Mouse (Mus musculus): ENCODE measurements at regions not wholly inside any gene's neighbourhood (a gene's known extent, or its start where the extent isn't known, plus 50 kb on each side); places are given as distances from the start of the nearest gene placed in this dataset.
A peak's percentile ranks its signal among the peaks of the same experiment; 100 is the strongest.

DNA sequence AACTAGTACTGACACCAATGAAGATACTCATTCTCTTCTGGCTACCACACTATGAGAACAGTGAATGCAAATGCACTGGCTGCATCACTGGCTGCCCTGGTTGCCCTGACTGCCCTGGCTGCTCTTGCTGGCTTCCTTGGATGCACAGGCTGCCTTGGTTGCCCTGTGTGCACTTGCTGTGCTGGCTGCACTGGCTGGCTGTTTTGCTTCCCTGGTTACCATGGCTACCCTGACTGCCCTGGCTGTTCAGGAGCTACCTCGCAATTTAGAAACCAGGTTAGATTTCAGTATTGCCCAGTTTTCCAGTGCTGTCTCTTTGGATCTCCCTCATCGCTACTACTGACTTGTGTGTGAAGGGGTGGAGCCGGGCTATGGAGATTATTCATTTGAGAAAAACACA, 175.7 kb downstream of the Fat4 start:
- intact Hi-C loops (cut with DNase I): no loop called here
- no peak for DNase-seq (ENCODE audit: low spot score)

- DNase-seq (ENCODE audit: low spot score): no peak
- intact Hi-C loops (cut with DNase I): no loop called here
Measured at GRCm38 (mm10) chr3:39065457-39065856, 178.7 kb downstream of the Fat4 start.

DNA sequence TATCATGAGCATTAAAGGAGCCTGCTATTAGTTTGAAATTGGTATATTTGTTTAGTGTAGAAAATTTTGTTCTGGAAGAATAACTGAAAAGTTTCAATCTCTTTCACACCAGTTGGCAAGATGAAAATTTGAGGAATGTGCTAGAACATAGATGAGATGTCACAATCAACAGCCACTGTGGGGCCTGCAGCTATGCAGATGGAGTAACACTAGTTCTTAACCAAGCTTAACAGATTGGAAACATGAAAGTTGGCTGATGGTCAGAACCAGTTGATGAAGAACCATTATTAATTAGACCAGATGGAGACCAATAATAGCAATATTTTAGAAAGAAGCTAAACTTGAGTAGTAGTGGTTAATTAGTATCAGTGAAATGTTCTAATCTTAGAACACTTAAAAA, 182.3 kb downstream of the Fat4 start:
- intact Hi-C loops (cut with DNase I): no loop called here
- DNase-seq (ENCODE audit: low spot score): no peak

- no peak for DNase-seq (ENCODE audit: low spot score)
- intact Hi-C loops (cut with DNase I): no loop called here
Measured at GRCm38 (mm10) chr3:39082678-39083270, 196.0 kb downstream of the Fat4 start.

- no peak for DNase-seq (ENCODE audit: low spot score)
- intact Hi-C loops (cut with DNase I): no loop called here
Measured at GRCm38 (mm10) chr3:39088948-39089347, 202.2 kb downstream of the Fat4 start.

- DNase-seq (ENCODE audit: low spot score): no peak
- intact Hi-C loops (cut with DNase I): no loop called here
Measured at GRCm38 (mm10) chr3:39102324-39102723, 215.6 kb downstream of the Fat4 start.

GRCm38 (mm10) chr3:39109756-39110392, 223.1 kb downstream of the Fat4 start:
- intact Hi-C loops (cut with DNase I): no loop called here
- DNase-seq (ENCODE audit: low spot score): no peak

- intact Hi-C loops (cut with DNase I): no loop called here
- no peak for DNase-seq (ENCODE audit: low spot score)
Measured at GRCm38 (mm10) chr3:39114056-39114455, 227.3 kb downstream of the Fat4 start.

DNA sequence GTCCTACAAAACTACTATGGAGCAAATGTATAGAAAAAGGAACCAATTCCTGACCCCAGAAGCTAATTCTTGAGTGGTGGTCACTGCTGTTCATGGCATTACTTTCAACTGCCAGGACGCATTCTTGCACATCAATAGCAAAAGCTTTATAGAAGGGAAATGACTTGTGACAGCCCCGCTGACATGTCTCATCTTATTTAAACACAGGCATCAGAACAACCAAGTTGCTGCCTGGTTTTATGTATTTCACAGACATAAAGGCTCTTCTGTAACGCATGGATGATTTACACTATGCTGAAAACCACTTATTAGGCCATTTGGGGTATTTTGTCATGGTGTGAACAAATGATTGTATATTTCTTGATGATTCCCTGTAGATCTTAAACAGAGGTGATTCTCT, 228.1 kb downstream of the Fat4 start:
- no peak for DNase-seq (ENCODE audit: low spot score)
- intact Hi-C loops (cut with DNase I): no loop called here

GRCm38 (mm10) chr3:39115441-39115840, 228.7 kb downstream of the Fat4 start:
- DNase-seq (ENCODE audit: low spot score): no peak
- intact Hi-C loops (cut with DNase I): no loop called here

DNA sequence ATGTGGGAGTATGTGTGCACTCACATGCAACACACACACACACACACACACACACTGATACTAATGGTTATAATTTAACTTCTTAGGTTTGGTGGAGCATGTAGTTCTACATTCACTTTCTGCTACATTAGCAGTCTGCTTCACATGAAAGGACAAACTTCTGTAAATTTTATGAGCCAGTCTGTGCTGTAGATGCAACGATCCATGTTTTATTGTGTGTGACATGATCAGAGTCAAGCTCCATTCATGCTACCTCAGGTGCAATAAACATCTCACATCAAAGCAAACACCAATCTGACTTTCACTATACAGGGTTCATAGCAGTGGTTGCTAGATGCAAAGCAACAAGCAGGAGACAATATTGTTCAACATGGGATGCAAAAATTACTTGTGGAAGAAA, 235.5 kb downstream of the Fat4 start:
- no peak for DNase-seq (ENCODE audit: low spot score)
- intact Hi-C loops (cut with DNase I): no loop called here

GRCm38 (mm10) chr3:39130532-39130931, 243.8 kb downstream of the Fat4 start:
- no peak for DNase-seq (ENCODE audit: low spot score)
- intact Hi-C loops (cut with DNase I): no loop called here

DNA sequence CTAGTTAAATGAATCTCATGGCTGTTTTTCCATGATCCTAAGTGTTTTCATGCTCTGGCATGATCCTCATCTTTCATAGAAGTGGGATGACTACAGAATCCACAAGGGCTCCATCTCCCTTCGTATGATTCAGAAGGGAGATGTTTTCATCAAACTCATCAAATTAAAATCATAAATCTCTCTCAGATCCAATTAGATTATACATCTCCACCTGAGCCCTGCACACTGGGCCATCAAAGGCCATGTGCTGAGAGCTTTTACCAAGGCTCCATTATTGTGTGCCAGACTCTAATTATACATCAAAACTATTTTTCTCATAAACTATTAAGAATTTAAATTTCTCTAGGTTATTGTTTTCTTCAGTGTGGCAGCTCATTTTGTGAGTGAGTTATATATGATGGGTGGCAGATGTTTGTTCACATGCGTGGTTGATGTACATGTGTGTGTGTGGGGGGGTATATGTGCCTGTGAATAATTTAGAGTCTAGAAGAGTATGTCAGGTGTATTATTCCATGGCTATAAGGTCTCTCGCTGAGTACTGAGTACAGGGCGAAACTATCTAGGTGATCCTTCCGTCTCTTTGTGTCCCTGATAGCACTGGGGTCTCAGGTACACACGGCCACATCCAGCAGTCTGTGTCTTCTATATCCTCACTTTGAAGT, 278.4 kb downstream of the Fat4 start:
- DNase-seq (ENCODE audit: low spot score): no peak
- intact Hi-C loops (cut with DNase I): no loop called here

GRCm38 (mm10) chr3:39182646-39183045, 295.9 kb downstream of the Fat4 start:
- intact Hi-C loops (cut with DNase I): no loop called here
- DNase-seq (ENCODE audit: low spot score): no peak

DNA sequence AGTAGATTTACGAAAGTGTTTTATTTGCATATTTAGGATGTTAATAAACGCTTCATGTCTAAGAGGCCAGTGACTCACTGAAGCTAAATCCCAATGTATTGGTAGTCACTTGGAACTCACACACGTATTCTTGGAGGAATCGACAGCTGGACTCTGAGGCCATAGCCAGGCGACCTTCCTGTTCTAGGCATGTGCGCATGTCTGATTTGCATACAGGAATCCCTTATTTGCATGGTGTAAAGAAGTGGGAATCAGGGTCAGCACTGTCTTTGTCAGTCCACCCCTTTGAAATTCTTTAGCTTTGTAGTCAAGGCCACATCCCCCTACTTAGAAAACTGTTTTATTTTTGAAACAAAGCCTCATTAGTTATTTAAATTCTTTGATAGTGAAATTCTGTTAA, 308.4 kb downstream of the Fat4 start:
- no peak for DNase-seq (ENCODE audit: low spot score)
- intact Hi-C loops (cut with DNase I): no loop called here

DNA sequence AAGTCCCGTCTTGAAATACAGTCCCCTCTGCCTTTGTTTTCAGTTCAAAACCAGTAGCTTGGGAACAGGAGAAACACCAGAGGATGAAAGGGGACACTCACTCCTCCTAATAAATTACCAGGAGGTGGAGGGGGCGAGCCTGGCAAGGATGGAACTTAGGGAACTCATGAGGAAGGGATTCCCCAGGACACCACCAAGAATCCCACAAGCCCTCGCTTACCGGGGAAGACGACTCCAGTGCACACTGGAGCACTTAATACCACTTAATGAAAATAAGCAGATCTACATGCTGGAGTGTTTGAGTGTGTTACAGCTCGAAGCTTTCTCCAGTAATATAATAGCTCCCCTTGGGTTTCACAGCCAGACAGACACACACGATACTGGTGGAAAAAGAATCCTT, 315.9 kb downstream of the Fat4 start:
- no peak for DNase-seq (ENCODE audit: low spot score)
- intact Hi-C loops (cut with DNase I): no loop called here

GRCm38 (mm10) chr3:39208651-39209050, 321.9 kb downstream of the Fat4 start:
- intact Hi-C loops (cut with DNase I): no loop called here
- DNase-seq (ENCODE audit: low spot score): no peak

GRCm38 (mm10) chr3:39209382-39210165, 322.8 kb downstream of the Fat4 start:
- intact Hi-C loops (cut with DNase I): no loop called here
- no peak for DNase-seq (ENCODE audit: low spot score)

GRCm38 (mm10) chr3:39211670-39212069, 324.9 kb downstream of the Fat4 start:
- intact Hi-C loops (cut with DNase I): no loop called here
- no peak for DNase-seq (ENCODE audit: low spot score)

DNA sequence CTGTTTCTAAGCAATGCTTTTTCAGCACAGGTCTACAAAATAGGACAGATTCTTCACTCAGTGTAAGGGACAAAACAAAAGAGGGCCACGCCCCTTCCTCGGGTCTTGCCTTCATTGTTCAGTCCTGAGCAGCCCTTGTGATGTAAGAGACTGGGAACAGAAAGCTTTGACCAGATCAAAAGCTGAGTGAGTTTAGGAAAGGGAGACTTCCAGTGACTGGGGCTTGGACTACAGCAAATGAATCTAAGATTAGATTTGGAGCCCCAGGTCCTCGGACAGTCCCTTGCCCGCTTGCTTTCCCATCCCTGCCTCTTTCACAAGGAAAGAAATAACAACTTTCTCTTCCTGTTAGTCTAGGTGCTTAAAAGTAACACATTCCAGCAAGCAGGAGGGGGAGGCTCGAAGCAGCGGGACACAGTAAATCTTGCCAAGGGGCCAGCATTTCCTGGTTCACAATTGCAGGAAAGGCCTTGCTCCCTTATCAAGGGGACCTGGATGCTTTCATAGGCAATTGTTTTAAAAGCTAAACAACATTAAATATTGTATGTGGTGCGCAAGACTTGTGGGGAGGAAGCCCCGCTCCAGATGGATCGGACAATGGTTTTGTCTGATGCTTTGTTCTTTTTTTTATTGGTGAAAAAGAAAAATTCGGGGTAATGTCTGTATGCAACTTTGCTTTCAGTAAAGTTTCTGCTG, 333.4 kb downstream of the Fat4 start:
- intact Hi-C loops (cut with DNase I): loop anchor here (2.0 kb wide), 1 partner anchor 335 kb away; no protein-coding TSS in a partner anchor
- DNase-seq (ENCODE audit: low spot score): peak; percentile 55
